In genomic region chr5:19264627-19265026, GRCm38 (mm10) we compare ENCODE assay signal across 12 mouse cellular contexts. TPM values are rescaled to one million over a fixed set of nuclear protein-coding genes. Genes with fewer than 3 reads are reported as not detected.
DNase-seq lines count a peak whose midpoint lies in the region; ATAC-seq and TF ChIP-seq lines count a peak whose summit lies in the region.
"Had no signal": no experiment of that assay in that cellular context is flagged by ENCODE, and none has a peak within 500 bp of the region (broad histone marks: within the 10 kb centered on the region; RNA-seq: fewer than 3 reads in every experiment).

No protein-coding gene starts in this region.

- H3K36me3 ChIP-seq in forebrain, embryonic 10.5 days (replicated peaks): no peaks in the 10 kb centered on the region
- H3K36me3 ChIP-seq in forebrain, embryonic 15.5 days: no peaks in the 10 kb centered on the region
- no peaks in the 10 kb centered on the region for H3K36me3 ChIP-seq in liver, embryonic 14.5 days (replicated peaks; ENCODE audit: control insufficient read depth, insufficient read depth, low read depth)
- H3K36me3 ChIP-seq in liver, postnatal 0 days (replicated peaks; ENCODE audit: insufficient read depth, low read length): no peaks in the 10 kb centered on the region
- H3K36me3 ChIP-seq: heart, embryonic 15.5 days had no signal

- 0 out of 2 replicates have a peak, but pooled peaks have one; percentile 22 for TF ChIP-seq CTCF in liver, embryonic 14.5 days (IDR thresholded peaks at IDR 0.05; ENCODE audit: low read depth)
- no peak; the same call in 1 of the 2 replicates for TF ChIP-seq CTCF in liver, postnatal 0 days (IDR thresholded peaks at IDR 0.05; ENCODE audit: low read depth)

- TF ChIP-seq EP300 in liver, embryonic 14.5 days (IDR thresholded peaks at IDR 0.05; ENCODE audit: low read depth): no peak
- no peak for TF ChIP-seq EP300 in liver, postnatal 0 days (IDR thresholded peaks at IDR 0.05; ENCODE audit: low read depth)

- H3K9me3 ChIP-seq in forebrain, embryonic 10.5 days: no peaks in the 10 kb centered on the region
- H3K9me3 ChIP-seq in forebrain, embryonic 15.5 days: no peaks in the 10 kb centered on the region
- H3K9me3 ChIP-seq in liver, embryonic 14.5 days (ENCODE audit: control insufficient read depth, low read length): no peaks in the 10 kb centered on the region
- no peaks in the 10 kb centered on the region for H3K9me3 ChIP-seq in liver, postnatal 0 days (ENCODE audit: low read length)
- H3K9me3 ChIP-seq: heart, embryonic 15.5 days had no signal

- H3K27ac ChIP-seq in forebrain, embryonic 10.5 days: no peak overlapping the region
- H3K27ac ChIP-seq in forebrain, embryonic 15.5 days (replicated peaks): no peak overlapping the region
- no peak overlapping the region for H3K27ac ChIP-seq in liver, embryonic 14.5 days
- no peak overlapping the region for H3K27ac ChIP-seq in liver, postnatal 0 days (ENCODE audit: low read depth)
- H3K27ac ChIP-seq: heart, embryonic 15.5 days had no signal

- H3K9ac ChIP-seq in forebrain, embryonic 15.5 days (replicated peaks): no peak overlapping the region
- no peak overlapping the region for H3K9ac ChIP-seq in liver, embryonic 14.5 days (replicated peaks)
- no peak overlapping the region for H3K9ac ChIP-seq in liver, postnatal 0 days (replicated peaks)
- H3K9ac ChIP-seq: heart, embryonic 15.5 days had no signal

- ATAC-seq in forebrain, embryonic 15.5 days (replicated peaks): no peak
- ATAC-seq in liver, embryonic 14.5 days (ENCODE audit: insufficient read depth): no peak
- ATAC-seq in liver, postnatal 0 days: no peak
- ATAC-seq in frontal cortex, adult (ENCODE audit: low TSS enrichment): no peak

- H3K4me3 ChIP-seq in forebrain, embryonic 10.5 days: no peak overlapping the region
- H3K4me3 ChIP-seq in forebrain, embryonic 15.5 days: no peak overlapping the region
- no peak overlapping the region for H3K4me3 ChIP-seq in liver, embryonic 14.5 days (ENCODE audit: insufficient read depth in 1 of 2, low read depth in 2 of 2, low read length in 2 of 2)
- no peak overlapping the region for H3K4me3 ChIP-seq in liver, postnatal 0 days (ENCODE audit: low read depth, low read length)
- H3K4me3 ChIP-seq: heart, embryonic 15.5 days had no signal

- no peak overlapping the region for H3K4me2 ChIP-seq in forebrain, embryonic 15.5 days (replicated peaks)
- H3K4me2 ChIP-seq in liver, embryonic 14.5 days (ENCODE audit: low read depth): no peak overlapping the region
- H3K4me2 ChIP-seq in liver, postnatal 0 days (ENCODE audit: low read depth, low read length): no peak overlapping the region
- H3K4me2 ChIP-seq: heart, embryonic 15.5 days; midbrain, embryonic 11.5 days had no signal

- WGBS in forebrain, embryonic 10.5 days: 73% methylated on average over 2 of the region's 2 CpGs
- 74% methylated on average over 2 of the region's 2 CpGs for WGBS in forebrain, embryonic 15.5 days
- WGBS in liver, embryonic 14.5 days (ENCODE audit: insufficient replicate concordance): 39% methylated on average over 2 of the region's 2 CpGs
- WGBS in liver, postnatal 0 days (ENCODE audit: insufficient replicate concordance): 62% methylated on average over 2 of the region's 2 CpGs

- no peaks in the 10 kb centered on the region for H3K4me1 ChIP-seq in forebrain, embryonic 10.5 days
- H3K4me1 ChIP-seq in forebrain, embryonic 15.5 days: no peaks in the 10 kb centered on the region
- no peaks in the 10 kb centered on the region for H3K4me1 ChIP-seq in liver, embryonic 14.5 days (replicated peaks; ENCODE audit: control insufficient read depth in 2 of 2, insufficient read depth in 2 of 2, low read length in 1 of 2)
- no peaks in the 10 kb centered on the region for H3K4me1 ChIP-seq in liver, postnatal 0 days (ENCODE audit: insufficient read depth)
- H3K4me1 ChIP-seq: heart, embryonic 15.5 days had no signal

- no peaks in the 10 kb centered on the region for H3K27me3 ChIP-seq in forebrain, embryonic 10.5 days (ENCODE audit: poor library complexity, severe bottlenecking)
- H3K27me3 ChIP-seq in forebrain, embryonic 15.5 days: no peaks in the 10 kb centered on the region
- H3K27me3 ChIP-seq in liver, embryonic 14.5 days (ENCODE audit: control insufficient read depth, insufficient read depth, low read length): no peaks in the 10 kb centered on the region
- H3K27me3 ChIP-seq in liver, postnatal 0 days (ENCODE audit: insufficient read depth, low read length): no peaks in the 10 kb centered on the region
- H3K27me3 ChIP-seq: heart, embryonic 15.5 days had no signal

- DNase-seq in forebrain, embryonic 10.5 days (ENCODE audit: extremely low spot score, low spot score): peak; percentile 17
- no peak for DNase-seq in liver, embryonic 14.5 days (ENCODE audit: low read depth in 3 of 3, low spot score in 3 of 3)
- no peak for DNase-seq in liver, postnatal 0 days
- peak; percentile 8 for DNase-seq in NIH3T3 (ENCODE audit: low read depth)
- DNase-seq in kidney, postnatal 4 days: peak; percentile 11 to 19
- no peak for DNase-seq in thymus, postnatal 4 days
- DNase-seq: cerebellum, adult 9-10 months; liver had no signal

RNA-seq across cellular contexts. Expression of gene Magi2, which starts 37.8 kb away (rescaled TPM):
- polyA plus RNA-seq in forebrain, embryonic 10.5 days (2016; fragmentation: Nextera tagmentation; extraction: Ambion mirVana): 4.3 and 7.4 TPM in 2 replicates
- 24.8 and 27.2 TPM in 2 replicates for polyA plus RNA-seq in forebrain, embryonic 15.5 days (2015; fragmentation: Nextera tagmentation; extraction: Ambion mirVana)
- polyA plus RNA-seq in liver, embryonic 14.5 days (2012; rRNA removed): 0.09 and 0.15 TPM in 2 replicates
- polyA plus RNA-seq in liver, embryonic 14.5 days (2014; fragmentation: Nextera tagmentation; extraction: Ambion mirVana): 0.08 and 0.10 TPM in 2 replicates
- 0.08 and 0.20 TPM in 2 replicates for polyA plus RNA-seq in liver, postnatal 0 days (2015; fragmentation: Nextera tagmentation; extraction: Ambion mirVana)

Comparison
In these comparisons a context has a peak if more than half of its experiments do, and no peak if none do; other contexts are left out.
1. DNase-seq: peak in forebrain, embryonic 10.5 days (single experiment), NIH3T3 (single experiment) and kidney, postnatal 4 days (2 of 2); none in liver, embryonic 14.5 days (0 of 3), liver, postnatal 0 days (single experiment) and thymus, postnatal 4 days (single experiment).